Mouse (Mus musculus) heart, postnatal 4 days (tissue): ENCODE measurements around the gene Vps37b. TPM values are rescaled to one million over a fixed set of nuclear protein-coding genes. Genes with fewer than 3 reads are reported as not detected.

Experiments used
- DNase-seq: peaks from one replicate; pipeline ENCODE4 v3.0.0; 2021
- total RNA-seq, 2 experiments: library from RNA; stranded (reverse); gene quantifications; 2 replicates each; pipeline ENCODE4 v1.2.3; 2021

Gene Vps37b
- total RNA-seq, 2 experiments from 2014 or later, result 42.3 to 49.1 TPM

DNA sequence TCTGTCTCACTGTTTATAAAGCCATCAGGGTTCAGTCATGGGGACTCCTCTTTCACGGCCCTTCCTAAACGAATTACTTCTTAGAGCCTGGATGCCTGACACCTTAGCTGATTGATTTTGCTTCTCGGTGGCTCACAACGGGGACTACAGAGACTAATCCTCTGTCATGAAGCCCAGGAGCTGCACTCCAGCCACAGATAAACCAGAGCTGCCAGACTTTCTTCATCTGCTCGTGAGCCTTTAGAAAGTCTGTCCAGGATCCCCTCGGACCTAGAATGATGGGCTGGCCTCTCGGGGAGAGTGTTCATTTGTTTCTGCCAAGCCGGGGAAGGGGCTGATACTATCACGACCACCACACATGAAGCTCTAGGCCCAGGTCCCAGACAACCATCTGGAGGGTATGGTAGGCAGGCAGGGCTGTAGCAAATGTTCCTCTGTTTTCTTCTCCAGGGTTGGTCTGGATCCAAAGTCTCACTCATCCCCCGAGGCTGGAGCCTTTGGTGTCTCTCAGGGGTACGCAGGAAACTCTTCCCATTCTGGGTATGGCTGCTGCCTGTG is 13.5 kb upstream of the Vps37b start:
- DNase-seq, result no peak

DNA sequence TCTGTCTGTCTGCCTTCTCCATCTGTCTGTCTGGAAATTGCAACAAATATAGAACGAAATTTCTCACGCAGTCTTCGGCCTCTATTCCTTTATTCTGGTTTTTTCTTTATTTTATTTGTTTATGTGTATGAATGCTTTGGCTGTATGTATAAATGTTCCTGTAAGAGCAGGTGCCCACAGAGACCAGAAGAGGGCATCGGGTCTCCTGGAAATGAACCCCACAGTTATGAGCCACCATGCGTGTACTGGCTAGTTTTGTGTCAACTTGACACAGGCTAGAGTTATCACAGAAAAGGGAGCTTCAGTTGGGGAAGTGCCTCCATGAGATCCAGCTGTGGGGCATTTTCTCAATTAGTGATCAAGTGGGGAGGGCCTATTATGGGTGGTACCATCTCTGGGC is 11.9 kb upstream of the Vps37b start:
- no peak for DNase-seq

DNA sequence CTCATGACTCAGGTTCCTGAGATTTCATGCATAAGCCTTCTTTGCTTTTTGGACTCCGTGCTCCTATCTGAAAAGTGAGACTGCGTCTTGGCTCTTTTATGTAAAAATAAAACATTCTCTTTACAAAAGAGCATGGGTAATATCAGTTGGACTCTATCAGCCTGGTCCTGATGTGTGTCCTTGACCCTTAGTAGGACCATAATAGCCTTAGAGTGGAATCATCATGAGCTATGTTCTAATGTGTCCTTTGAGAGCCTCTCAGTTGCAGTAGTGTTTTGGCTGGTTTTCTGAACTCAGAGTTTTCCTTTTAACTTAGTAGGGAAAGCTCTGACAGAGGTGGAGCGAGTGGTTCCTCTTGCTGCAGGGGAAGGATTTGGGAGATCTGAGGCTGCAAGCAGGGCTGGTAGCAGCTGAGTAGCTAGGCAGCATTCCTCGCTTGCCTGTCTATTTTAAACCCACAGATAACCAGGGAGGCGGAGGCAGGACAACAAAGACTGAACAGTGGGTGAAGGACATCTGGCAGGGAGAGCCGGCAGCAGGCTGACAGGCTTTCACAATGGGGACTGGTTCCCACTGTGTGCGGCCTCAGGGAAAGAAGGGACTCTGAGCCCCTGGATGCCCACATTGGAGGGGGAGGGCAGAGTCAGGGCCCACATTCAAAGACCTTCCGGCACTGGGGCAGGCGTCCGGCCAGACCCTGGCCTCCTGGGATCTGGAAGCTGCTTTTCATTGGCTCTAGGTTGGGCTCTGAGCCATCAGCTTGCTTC is 11.3 kb upstream of the Vps37b start:
- peak; percentile 77 for DNase-seq

DNA sequence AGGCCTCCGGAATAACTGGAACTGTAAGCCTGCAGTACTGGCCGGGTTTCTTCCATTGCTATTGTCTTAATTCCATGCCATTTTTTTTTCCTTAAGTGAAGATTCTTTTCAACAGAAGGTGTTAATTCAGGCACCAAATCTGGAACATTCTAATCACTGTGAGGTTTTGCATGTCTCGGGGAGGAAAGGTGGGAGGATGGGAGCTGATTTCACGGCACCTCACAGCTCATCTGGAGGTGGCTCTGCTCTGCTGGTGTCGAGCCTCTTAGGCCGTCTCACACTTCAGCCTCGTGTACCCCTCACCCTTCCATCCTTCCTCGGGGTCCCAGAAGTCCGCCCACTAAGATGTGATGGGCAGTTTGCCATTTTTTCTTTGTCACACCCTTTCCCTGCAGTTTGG is 9.0 kb upstream of the Vps37b start:
- DNase-seq, result no peak

DNA sequence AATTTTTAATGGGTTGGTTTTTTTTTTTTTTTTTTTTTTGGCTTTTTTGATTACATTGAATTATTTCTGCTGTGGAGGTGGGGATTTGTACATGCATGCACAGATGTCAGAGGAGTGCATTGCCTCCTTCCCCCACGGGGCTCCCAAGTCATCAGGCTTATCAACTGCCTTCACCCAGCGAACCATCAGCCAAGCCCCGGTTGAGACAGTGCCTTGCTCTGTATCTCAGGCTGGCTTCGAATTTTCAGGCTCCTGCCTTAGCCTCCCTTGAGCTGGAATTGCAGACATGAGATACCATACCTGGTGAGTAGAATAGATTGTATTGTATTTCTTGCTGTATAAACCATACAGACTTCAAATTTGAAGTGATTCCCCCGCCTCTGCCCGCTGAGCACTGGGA is 7.5 kb upstream of the Vps37b start:
- DNase-seq, result no peak

DNA sequence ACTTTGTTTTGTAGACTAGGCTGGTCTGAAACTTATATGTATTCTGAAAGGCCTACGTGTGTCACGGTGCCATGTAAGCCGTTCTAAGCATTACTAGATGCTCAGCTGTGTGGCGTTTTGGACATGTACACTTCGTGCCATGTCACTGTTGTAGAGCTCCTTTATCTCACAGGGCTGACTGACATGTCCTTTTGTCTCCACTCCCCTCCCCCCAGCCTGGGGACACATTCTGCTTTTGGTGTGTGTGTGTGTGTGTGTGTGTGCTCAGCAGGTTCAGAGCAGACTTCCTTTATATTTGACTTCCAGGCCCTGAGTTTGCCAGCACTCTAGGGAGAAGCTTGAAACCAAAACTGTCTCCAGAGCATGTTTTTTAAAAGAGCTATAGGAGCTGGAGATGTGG is 4.8 kb upstream of the Vps37b start:
- peak; percentile 43 for DNase-seq

DNA sequence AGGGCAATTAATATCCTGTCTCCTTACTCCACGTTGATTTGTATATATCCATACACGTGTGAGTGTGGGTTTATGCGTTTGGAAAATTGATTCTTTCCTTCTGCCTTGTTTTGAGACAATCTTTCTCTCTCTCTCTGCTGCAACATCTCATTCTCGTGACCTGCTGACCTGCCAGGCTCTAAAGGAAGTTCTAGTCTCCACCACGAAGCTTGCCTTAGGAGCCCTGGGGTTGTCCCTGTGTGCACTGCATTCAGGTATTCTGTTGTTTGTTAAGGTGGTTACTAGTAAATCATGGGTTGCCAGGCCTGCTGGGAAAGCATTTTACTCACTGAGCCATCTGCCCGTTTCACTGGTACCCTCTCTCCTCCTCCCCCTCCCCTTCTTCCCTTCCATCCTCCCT is 4.3 kb upstream of the Vps37b start:
- DNase-seq, result no peak

DNA sequence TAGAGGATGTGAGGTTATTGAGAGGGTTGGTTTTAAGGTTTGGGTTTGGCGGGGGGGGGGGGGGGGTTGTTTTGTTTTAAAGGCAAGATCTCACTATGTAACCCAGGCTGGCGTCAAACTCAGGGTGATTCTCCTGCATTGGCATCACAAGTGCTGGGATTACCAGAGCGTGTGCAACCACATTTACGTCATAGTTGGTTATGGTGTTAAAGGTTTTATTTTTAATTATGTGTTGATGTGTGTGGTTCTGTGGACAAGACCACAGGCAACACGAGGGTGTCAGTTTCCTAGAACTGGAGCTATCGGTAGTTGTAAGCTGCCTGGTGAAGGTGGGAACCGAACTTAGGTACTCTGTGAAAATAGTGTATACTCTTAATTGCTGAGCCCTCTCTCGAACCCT is 3.7 kb upstream of the Vps37b start:
- no peak for DNase-seq

DNA sequence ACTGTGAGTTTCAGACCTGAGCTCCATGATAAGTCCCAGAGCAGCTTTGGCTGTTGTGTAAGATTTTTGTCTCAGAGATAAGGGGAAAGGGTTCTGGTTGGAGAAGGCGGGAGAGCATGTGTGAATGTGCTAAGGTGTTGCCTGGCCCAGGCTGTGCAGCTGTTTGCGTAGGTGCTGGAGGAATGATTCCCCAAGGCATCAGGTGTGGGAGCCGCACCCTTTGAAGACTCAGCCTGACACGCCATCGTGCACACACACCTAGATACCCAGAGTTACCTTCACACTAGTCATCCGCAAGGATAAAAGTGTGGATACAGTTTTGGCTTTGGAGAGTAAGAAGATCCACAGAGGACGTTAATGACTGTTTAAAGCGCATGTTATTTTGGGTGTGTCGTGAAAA is 3.3 kb upstream of the Vps37b start:
- DNase-seq, result no peak

DNA sequence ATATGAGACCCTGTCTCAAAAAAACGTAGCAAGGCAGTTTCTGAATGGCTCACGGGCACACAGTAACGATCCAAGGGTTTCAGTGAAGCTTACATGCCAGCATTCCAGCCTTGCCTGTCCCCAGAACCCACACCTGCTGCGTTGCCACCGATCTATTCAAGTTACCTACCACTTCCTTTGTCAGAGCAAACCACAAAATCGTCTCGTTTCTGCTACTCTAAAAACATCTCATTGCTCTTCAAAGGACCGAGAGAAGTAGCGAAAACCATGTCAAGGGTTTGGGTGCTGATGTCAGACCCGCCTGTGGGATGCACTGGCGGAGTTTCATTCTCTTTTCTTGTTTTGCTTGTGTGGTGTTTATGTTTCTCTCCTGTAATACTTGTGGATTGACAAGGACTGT is 2.4 kb upstream of the Vps37b start:
- DNase-seq, result no peak

DNA sequence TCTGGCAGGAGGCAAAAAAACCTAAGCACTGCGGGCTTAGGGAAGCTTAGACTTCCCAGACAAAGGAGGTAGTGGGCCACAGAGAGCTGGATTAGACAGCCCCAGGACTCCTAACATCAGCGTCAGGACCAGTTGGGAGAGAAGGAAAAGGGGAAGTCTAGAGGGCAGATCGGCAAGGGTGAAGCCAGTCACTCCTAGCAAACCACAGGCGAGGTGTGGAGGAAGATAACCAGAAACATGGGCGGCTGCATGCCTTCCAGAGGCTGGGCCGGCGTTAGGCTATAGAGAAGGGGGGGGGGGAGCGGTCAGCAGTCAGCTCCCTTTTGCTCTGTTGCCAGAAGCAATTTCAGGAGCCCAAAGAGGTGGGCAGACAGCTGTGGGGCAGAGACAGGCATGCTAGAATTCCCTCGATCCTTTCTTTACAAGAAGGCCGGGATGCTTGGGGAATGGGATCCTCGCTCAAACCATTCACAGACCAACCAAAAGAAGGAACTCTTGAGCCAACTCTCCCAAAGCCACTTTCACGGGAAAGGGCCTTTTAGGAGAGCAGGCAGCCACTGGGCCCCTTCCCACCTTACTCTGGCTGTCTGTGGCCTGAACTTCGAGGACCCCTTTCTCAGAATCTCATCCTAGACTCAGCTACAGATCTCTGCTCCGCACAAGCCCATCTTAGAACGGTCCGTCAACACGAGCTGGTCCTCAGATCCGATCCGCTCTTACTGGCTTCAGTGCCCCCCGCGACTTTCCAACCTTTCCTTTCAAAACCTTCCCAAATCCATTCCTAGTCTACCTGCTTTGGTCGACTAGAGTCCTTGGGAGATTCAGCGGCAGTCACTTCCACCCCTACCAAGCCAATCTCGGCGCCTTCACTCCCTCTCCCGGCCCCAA is 758 bp downstream of the Vps37b start:
- peak; percentile 40 for DNase-seq

DNA sequence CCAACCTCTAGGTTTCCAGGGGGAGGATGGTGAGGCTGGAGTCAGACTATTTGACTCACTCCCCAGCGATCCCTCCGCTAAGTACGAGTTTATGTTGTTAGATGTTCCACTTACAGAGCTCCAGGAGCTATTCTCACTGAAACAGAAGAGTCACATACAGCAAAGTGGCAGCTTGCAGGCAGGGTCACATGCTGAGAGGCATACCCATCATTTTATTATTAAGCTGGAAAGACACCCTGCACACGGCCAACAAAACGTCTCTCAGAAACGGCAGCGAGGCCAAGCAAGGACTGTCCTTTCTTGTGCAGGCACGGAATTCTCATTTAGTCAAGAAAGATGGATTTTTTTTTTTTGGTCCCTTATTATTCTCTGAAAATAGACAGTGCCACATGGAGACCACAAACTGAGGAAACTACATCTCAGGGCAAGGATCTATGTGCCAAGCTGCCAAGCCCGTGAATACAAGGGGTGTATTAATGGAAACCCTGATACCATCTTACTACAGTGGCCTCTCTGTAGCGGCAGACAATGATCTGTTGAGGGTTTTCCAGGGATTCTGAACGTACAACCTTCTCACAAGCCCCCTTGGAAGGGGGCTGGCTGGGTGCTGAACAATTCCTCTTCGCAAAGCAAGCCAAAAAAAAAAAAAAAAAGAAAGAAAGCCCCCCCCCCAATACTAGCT is 1.5 kb downstream of the Vps37b start:
- DNase-seq, result no peak

DNA sequence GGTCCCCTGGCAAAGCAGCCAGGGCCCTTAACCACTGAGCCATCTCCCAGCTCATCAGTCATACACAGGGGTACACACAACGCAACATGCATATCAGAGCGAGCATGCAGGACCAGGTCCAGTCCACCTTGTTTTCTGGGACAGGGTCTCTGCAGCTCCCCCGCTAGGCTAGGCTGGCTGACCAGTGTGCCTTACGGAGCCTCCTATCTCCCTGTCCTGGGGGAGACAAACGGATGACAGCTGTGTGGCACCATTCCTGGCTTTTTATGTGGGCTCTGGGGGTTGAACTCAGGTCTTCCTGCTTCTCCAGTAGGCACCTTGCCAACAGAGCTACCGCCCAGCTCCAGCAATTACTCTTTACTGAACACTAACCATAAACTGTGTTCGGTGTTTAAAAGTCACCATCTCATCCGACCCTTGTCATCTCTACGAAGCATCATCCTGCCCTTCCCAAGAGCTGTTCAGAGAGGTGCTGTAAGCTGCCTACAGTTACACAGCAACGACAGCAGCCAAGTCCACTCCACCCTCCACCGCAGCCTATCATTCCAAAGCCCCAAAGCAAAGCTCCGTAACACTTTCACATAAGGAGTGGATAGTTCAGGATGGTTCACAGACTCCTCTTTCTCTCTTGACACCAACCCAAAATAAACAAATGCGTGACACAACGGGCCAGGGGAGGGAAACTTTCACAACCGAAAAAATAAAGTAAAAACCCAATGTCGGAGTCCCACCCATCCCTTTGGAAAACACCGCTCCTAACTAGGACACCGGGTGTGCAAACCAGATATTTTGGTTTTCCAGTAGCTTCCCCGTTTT is 2.6 kb downstream of the Vps37b start:
- no peak for DNase-seq

DNA sequence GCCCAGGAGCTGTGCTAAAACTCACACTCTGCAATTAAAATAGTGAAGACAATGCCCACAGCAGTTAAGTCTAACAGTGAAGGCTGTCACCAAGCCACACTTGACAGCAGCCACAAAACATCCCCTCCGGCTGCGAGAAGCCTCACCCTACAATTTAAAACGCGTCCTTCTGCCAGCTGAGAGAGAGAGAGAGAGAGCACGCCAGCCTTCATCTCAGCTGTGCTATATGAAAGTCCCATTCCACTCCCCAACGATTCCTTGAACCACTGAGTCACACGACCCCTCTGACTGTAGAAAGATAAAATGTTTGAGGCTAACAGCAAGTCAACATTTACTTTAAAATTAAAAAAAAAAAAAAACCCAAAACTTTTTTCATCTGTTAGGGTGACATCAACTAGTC is 3.4 kb downstream of the Vps37b start:
- no peak for DNase-seq

DNA sequence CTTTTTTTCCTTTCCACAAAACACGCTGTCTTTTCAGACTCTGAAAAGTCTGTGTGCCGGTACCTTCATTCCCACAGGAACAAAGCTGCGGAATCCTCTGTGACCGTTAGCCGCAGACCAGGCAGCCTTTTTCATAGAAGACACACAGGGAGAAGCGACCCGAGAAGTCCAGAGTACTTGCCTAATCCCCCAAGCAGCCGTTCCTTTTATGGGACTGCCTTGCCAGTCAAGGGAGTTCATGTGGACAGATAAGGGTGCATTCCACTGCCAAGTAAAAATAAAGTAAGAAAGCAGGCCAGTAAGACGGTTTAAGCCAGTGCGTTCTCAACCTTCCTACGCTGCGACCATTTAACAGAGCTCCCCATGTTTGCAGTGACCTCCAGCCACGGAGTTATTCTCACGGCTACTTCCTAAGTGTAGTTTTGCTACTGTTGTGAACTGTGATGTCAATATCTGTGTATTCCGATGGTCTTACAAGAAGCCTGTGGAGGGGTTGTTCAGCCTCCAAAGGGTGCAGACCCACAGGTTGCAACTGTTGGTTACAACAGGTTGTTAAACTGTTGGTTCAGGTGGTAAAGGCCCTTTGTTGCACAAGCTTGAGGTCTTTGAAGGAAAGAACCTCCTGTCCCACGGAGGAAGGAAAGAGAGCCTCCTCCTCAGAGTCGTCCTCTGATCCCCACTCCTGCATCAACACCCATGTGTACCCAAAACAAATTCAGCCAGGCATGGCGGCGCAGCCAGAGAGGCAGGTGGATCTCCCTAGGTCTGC is 4.2 kb downstream of the Vps37b start:
- no peak for DNase-seq

DNA sequence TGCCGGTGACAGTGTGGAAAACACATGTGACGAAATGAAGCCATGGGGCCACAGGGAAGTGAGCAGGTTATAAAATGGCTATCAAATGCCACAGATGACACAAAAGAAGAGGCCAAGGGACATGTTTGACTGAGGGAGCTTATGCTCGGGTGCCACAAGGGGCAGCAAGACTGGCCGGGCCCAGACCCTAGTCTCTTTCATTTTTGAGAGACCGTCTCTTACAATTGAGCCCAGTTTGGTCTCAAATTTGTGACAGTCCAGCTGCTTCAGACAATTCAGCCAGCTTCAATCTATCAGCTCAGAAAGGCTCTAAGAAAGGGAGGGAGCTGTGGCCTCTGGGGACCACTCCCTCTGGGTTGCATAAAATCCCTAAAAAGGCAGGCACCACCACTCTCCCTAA is 5.5 kb downstream of the Vps37b start:
- DNase-seq, result no peak

DNA sequence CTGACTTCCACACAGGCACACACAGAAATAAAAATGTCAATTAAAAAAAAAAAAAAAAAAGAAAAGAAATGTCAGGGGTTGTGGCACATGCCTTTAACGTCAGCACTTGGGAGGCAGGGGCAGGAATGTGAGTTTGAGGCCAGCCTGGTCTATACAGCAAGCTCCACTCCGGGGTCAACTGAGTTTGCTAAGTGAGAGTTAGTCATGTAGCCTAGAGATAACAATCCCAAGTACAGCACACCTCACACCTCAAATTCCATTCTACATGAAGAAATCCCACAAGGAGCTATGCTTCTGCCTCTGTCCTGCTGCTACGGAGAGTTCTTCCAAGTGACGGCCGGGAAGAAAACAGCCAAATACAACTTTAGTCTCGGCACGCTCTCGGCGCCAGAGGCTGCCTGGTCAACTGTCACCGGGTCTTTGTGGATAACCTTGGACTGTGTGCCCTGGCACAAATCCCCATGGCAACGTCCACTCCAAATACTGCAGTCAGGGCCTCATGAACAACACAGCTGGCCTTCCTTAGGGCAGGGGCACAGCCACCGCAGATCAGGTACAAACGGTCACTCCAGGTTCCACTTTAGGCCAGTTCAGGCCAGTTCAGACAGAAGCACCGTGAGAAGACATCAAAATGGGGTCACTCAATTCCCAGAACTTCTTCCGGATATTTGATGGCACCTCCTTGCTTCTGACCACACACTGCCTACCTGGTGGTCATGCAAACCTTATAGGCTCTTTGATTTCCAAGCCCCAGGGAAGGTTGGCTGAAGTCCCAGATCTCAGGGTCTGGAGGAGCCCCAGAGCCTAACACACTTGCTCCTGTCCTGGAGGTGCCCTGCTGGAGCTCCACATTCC is 6.3 kb downstream of the Vps37b start:
- DNase-seq, result peak; percentile 66

DNA sequence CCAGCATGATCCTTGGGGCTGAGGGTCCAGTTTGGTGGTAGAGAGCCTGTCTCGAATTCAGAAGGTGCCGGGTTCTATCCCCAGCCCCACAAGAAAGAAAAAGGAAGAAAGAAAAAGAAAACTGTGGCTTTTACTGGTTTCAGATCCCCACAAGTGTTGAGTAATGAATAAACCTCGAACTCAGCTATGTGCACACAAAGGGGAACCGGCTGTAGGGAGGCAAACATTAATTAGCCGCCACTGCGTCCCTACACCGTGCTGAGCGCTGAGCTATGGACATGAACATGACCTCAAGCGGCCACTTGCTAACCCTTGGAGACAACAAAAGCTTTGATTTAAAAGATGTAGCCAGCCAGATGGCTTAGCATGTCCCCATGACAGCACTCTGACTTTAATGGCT is 6.9 kb downstream of the Vps37b start:
- DNase-seq, result no peak

DNA sequence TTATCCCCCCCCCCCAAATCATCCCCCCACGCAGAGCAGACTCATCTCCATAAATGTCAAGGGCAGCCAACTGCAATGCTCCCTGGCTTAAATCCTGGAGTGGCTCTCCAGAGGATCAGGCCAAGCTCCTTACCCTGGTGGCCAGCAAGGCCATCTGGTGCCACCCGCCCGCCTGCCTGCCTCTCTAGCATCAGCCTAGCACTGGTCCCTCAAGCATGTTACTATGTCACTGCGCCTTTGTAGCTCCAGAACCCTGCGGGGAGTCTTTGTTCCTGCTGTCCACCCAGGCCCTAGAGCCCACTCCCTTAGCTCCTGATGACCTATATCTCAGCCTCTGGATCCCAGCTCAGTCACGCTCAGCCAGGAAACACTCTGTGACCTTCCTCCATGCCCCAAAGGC is 7.4 kb downstream of the Vps37b start:
- DNase-seq, result no peak

DNA sequence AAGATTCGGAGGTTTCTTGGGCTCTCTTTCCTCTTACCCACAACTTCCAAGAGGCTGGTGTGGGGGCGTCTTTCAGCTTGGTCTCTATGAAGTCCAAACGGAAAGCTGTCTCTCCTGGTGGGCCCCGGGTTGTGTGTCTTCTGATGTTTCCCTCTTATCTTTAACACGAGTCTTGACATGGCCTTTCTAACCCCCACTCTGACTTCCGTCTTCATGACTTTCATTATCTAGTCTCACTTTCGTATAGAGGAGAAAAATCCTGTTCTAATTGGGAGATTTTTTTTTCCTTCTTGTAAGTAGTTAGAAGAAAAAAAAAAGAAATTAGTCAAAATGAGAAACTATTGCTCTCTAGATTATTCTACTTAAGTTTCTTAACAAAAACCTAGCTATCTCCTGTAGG is 9.7 kb downstream of the Vps37b start:
- no peak for DNase-seq
